Mouse (Mus musculus) R1 (cell line): ENCODE data around the gene Slx4ip.

ENCODE experiments used
- DNase-seq: peaks from one replicate; pipeline ENCODE4 v3.0.0-alpha.2; 2018; ENCODE audit warnings: low read depth, low spot score

Gene Slx4ip

GRCm38 (mm10) chr2:136891068-136891950, at the start of gene Slx4ip, which contains the start of the genes AL731706.1 and Mkks:
TSS of gene Slx4ip (plus strand) at chr2:136891218.
TSS of gene AL731706.1 (minus strand) at chr2:136891389.
TSS of gene Mkks (minus strand) at chr2:136891389.
- peak; percentile 99 for DNase-seq

GRCm38 (mm10) chr2:136850366-136850765, 40.7 kb upstream of the Slx4ip start:
- DNase-seq, result no peak

- peak; percentile 23 for DNase-seq
Observed at GRCm38 (mm10) chr2:136854543-136855388, 36.3 kb upstream of the Slx4ip start.

- no peak for DNase-seq
Observed at GRCm38 (mm10) chr2:136885579-136885978, 5.4 kb upstream of the Slx4ip start, which contains the start of gene AL731706.2. TSS of gene AL731706.2 (minus strand) at chr2:136885679.

DNA sequence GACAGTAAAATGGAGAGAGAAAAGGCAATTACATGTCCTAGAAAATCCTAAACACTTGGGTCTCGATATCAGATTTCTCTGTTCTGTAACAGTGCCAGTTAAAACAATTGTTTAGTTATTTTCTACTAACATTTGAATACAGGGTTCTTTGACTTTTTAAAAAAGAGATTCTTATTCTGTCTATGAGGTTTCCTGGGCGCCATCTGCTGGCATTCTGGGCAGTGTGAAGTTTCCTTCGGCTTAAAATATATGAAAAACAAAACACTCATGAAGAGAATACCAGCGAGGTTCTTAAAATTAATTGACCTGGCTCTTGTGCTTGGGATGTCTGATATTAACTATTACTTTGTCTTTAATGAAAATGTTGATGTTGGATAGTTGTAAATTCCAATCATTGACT, 4.2 kb upstream of the Slx4ip start:
- DNase-seq, result no peak

DNA sequence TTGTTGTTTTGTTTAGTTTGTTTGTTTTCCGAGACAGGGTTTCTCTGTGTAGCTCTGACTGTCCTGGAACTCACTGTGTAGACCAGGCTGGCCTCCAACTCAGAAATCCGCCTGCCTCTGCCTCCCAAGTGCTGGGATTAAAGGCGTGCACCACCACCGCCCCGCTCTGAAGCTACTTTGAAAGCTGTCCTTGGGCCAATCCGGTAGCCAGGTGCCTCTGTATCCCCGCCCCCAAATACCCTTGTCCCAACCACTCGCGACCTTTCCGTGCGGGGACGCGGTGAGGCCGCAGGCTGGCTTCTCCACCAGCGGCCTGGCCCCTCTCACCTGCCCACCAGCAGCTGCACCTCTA, 326 bp upstream of the Slx4ip start:
- DNase-seq, result peak; percentile 93

DNA sequence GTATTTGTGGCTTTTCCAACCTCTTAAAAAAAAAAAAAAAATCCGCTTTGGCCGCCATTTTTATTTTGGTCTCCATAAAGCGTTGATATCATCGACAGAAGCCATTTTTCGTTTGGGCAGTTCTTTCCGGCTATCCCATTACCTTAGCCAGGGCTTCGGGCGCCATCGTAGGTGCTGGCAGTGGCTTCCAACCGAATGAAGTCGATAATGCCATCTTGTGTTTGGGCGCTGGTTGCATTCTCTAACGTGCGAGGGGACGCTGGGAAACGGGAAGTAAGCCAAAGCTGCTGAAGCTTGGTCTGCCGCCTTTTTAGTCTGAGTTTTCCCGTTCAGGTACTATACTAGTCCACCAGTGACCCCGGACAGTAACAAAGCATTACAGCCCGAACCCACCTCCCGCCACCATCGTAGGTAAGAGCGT, 943 bp downstream of the Slx4ip start:
- peak; percentile 97 for DNase-seq

GRCm38 (mm10) chr2:136894494-136894893, 3.5 kb downstream of the Slx4ip start:
- no peak for DNase-seq

DNA sequence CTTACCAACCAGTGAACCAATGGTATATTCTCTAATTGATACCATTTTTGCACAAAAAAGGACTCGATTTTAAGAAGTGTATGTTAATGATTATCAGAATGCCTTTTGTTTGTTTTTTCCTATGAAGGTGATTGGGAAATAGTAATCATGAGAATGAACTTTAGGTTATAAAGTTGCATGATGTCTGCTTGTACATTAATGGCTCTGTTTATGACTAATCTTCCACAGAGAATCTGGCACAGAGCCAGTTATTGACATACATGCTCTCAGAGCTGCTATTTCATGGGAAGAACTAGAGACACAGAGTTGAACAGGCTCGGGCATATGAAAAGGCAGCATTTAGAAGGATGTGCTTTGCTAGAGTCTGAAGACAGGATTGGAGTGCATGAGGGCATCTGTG, 5.1 kb downstream of the Slx4ip start:
- no peak for DNase-seq

DNA sequence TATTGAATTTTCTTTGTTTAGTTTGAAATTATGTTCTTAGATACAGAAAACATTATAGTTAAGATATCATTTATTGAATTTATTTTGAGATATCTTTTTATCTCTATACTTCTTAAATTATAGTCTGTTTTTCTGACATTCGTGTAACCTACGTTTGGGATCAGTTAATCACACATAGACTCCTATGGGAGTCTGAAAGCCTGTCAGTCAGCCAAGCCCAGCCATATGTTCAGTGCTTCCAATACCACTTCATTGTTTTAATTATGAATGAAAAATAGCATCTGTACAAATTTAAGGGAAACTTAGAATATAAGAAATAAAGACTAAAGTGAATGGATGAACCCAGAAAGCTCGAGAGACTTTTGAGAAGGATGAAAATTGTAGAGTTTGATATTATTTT, 17.6 kb downstream of the Slx4ip start:
- DNase-seq, result no peak

- no peak for DNase-seq
Observed at GRCm38 (mm10) chr2:136909298-136909697, 18.3 kb downstream of the Slx4ip start.

DNA sequence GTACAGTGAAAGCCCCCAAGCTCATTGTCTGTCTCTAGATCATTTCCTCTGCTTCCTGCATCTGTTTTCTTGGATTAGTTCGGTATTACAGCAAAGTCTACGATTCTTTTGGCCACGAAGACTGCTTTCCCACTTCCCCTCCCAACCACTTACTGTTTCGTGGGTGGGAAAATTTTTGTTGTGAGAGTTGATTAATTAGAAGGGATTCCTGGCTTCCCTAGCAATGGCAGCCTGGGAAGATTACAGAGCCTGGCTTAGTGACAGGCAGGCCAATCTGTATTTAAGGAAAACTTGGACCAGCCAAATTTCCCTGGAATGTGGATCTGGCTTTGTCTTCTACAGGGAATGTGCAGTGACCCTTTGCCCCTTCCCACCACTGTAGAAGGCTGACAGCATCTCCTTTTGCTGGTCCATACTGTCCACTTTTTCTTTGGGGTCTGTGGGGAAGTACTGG, 21.0 kb downstream of the Slx4ip start:
- no peak for DNase-seq

- no peak for DNase-seq
Observed at GRCm38 (mm10) chr2:136913021-136913420, 22.0 kb downstream of the Slx4ip start.

GRCm38 (mm10) chr2:136914334-136914902, 23.4 kb downstream of the Slx4ip start:
- DNase-seq, result no peak

DNA sequence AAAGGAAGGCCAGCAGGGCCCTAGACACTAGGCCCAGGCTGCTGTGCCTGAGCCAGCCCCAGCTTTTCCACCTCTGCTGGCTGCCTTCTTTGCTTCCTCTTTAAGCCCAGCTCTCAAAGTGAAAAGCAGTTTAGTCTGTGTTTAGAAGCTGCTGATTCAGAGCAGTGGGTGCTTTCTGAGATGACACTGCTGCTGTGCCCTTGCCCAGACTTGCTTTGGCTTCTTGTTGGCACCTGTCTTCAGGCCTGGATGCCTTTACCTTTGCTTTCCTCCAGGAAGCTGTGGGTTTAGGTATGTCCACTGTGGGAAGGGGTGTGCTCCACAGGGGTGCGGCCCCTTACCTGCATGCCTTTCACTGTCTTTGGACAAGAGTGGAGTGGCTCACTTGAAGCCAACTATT, 28.4 kb downstream of the Slx4ip start:
- DNase-seq, result peak; percentile 19

- DNase-seq, result no peak
Observed at GRCm38 (mm10) chr2:136920257-136920993, 29.4 kb downstream of the Slx4ip start.

- no peak for DNase-seq
Observed at GRCm38 (mm10) chr2:136921003-136921408, 30.0 kb downstream of the Slx4ip start.

GRCm38 (mm10) chr2:136936391-136937288, 45.6 kb downstream of the Slx4ip start:
- DNase-seq, result no peak

GRCm38 (mm10) chr2:136938249-136938648, 47.2 kb downstream of the Slx4ip start:
- DNase-seq, result no peak

DNA sequence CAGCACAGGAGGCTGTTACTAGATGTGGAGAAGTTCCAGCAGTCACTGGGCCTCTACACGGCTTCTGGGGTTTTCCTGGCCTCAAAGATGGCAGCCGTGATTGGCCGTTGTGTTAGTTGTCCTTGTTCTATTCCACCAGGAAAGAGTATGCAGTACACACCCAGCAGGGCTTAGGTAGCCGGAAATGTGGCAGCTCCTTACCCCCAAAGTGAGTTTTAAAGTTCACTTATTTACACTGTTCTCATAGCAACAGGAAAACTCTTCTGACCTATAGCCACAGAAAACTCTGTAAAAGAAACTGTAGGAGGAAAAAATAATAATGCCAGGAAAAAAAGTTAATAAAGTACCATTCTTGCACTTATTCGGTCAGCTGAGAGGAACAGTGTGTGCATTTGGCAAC, 55.3 kb downstream of the Slx4ip start:
- DNase-seq, result no peak
